ENCODE assay signal across 11 mouse cellular contexts in genomic region chr5:116212706-116213105, GRCm38 (mm10).
DNase-seq lines count a peak whose midpoint lies in the region; ATAC-seq and TF ChIP-seq lines count a peak whose summit lies in the region.
"Had no signal": no experiment of that assay in that cellular context is flagged by ENCODE, and none has a peak within 500 bp of the region (broad histone marks: within the 10 kb centered on the region; RNA-seq: fewer than 3 reads in every experiment).

No protein-coding gene starts in this region.

- no peak overlapping the region for H3K4me3 ChIP-seq in intestine, postnatal 0 days (ENCODE audit: low read depth, low read length)
- H3K4me3 ChIP-seq in intestine, embryonic 16.5 days (ENCODE audit: low read length): no peak overlapping the region
- no peak overlapping the region for H3K4me3 ChIP-seq in midbrain, postnatal 0 days (ENCODE audit: low read depth, low read length)
- no peak overlapping the region for H3K4me3 ChIP-seq in midbrain, embryonic 15.5 days
- no peak overlapping the region for H3K4me3 ChIP-seq in MEL (ENCODE audit: control insufficient read depth in 1 of 2, insufficient read depth in 1 of 2, low read depth in 2 of 2, low read length in 2 of 2)
- H3K4me3 ChIP-seq: hindbrain, embryonic 13.5 days; neural tube, embryonic 13.5 days had no signal

- H3K4me1 ChIP-seq in intestine, postnatal 0 days (replicated peaks; ENCODE audit: control insufficient read depth, insufficient read depth, low read length): no peaks in the 10 kb centered on the region
- no peaks in the 10 kb centered on the region for H3K4me1 ChIP-seq in intestine, embryonic 16.5 days (ENCODE audit: control insufficient read depth, insufficient read depth, low read length)
- H3K4me1 ChIP-seq in midbrain, postnatal 0 days (ENCODE audit: insufficient read depth, low read length): peaks cover 10% of the 10 kb centered on the region; the same call in 1 of the 2 replicates
- peaks cover 22% of the 10 kb centered on the region for H3K4me1 ChIP-seq in midbrain, embryonic 15.5 days
- no peaks in the 10 kb centered on the region for H3K4me1 ChIP-seq in MEL (ENCODE audit: control insufficient read depth in 1 of 2, insufficient read depth in 2 of 2, low read length in 2 of 2)

- no peak for TF ChIP-seq EP300 in MEL (IDR thresholded peaks at IDR 0.05; ENCODE audit: low read depth in 1 of 2, low read length in 2 of 2)

- TF ChIP-seq POLR2A in MEL (IDR thresholded peaks at IDR 0.05; ENCODE audit: control insufficient read depth in 1 of 2, insufficient read depth in 1 of 2, low read depth in 1 of 2, low read length in 2 of 2, poor library complexity in 1 of 2): no peak

- 64% methylated on average over 5 of the region's 5 CpGs for WGBS in intestine, postnatal 0 days
- WGBS in intestine, embryonic 16.5 days: 63% methylated on average over 5 of the region's 5 CpGs
- WGBS in midbrain, postnatal 0 days: 59% methylated on average over 5 of the region's 5 CpGs
- WGBS in midbrain, embryonic 15.5 days: 65% methylated on average over 5 of the region's 5 CpGs

- no peaks in the 10 kb centered on the region for H3K9me3 ChIP-seq in intestine, postnatal 0 days (ENCODE audit: control insufficient read depth)
- no peaks in the 10 kb centered on the region for H3K9me3 ChIP-seq in intestine, embryonic 16.5 days (ENCODE audit: control insufficient read depth, low read length)
- H3K9me3 ChIP-seq in midbrain, postnatal 0 days (ENCODE audit: low read length): no peaks in the 10 kb centered on the region
- no peaks in the 10 kb centered on the region for H3K9me3 ChIP-seq in midbrain, embryonic 15.5 days
- H3K9me3 ChIP-seq in MEL (replicated peaks; ENCODE audit: insufficient read depth, low read length): no peaks in the 10 kb centered on the region
- H3K9me3 ChIP-seq: hindbrain, embryonic 13.5 days; neural tube, embryonic 13.5 days had no signal

- H3K9ac ChIP-seq in intestine, postnatal 0 days (ENCODE audit: low read depth, low read length): no peak overlapping the region
- H3K9ac ChIP-seq in intestine, embryonic 16.5 days (ENCODE audit: low read depth, low read length): no peak overlapping the region
- no peak overlapping the region for H3K9ac ChIP-seq in midbrain, postnatal 0 days (replicated peaks; ENCODE audit: low read length, poor library complexity, severe bottlenecking)
- no peak overlapping the region for H3K9ac ChIP-seq in midbrain, embryonic 15.5 days
- H3K9ac ChIP-seq in MEL (ENCODE audit: control insufficient read depth, low read depth, low read length, poor library complexity, severe bottlenecking): no peak overlapping the region
- H3K9ac ChIP-seq: hindbrain, embryonic 13.5 days; neural tube, embryonic 13.5 days had no signal

- H3K79me2 ChIP-seq in MEL (ENCODE audit: control insufficient read depth, insufficient read depth, low read length, poor library complexity): no peaks in the 10 kb centered on the region

- DNase-seq in midbrain, postnatal 0 days (ENCODE audit: low spot score): no peak
- no peak for DNase-seq in MEL (ENCODE audit: low read depth, low spot score)
- peak; percentile 42 for DNase-seq in induced T-regulatory cell, adult 2 months (ENCODE audit: low read depth)
- no peak for DNase-seq in frontal cortex, postnatal 36 days (ENCODE audit: low spot score in 2 of 2)
- DNase-seq: heart, adult 18-20 months; right cerebral cortex, postnatal 25 days had no signal

- no peak overlapping the region for H3K4me2 ChIP-seq in intestine, postnatal 0 days (replicated peaks; ENCODE audit: low read depth)
- H3K4me2 ChIP-seq in intestine, embryonic 16.5 days (ENCODE audit: low read depth, low read length): no peak overlapping the region
- H3K4me2 ChIP-seq in midbrain, postnatal 0 days (ENCODE audit: low read depth, low read length, poor library complexity, severe bottlenecking): no peak overlapping the region
- no peak overlapping the region for H3K4me2 ChIP-seq in midbrain, embryonic 15.5 days
- H3K4me2 ChIP-seq: hindbrain, embryonic 13.5 days; neural tube, embryonic 13.5 days had no signal

- H3K36me3 ChIP-seq in intestine, postnatal 0 days (ENCODE audit: control insufficient read depth, insufficient read depth): no peaks in the 10 kb centered on the region
- H3K36me3 ChIP-seq in intestine, embryonic 16.5 days (ENCODE audit: control insufficient read depth, insufficient read depth, low read length): no peaks in the 10 kb centered on the region
- H3K36me3 ChIP-seq in midbrain, postnatal 0 days (ENCODE audit: insufficient read depth, low read length): no peaks in the 10 kb centered on the region
- H3K36me3 ChIP-seq in midbrain, embryonic 15.5 days (replicated peaks): no peaks in the 10 kb centered on the region
- H3K36me3 ChIP-seq in MEL (ENCODE audit: control insufficient read depth in 1 of 2, insufficient read depth in 2 of 2, low read length in 2 of 2): no peaks in the 10 kb centered on the region
- H3K36me3 ChIP-seq: hindbrain, embryonic 13.5 days; neural tube, embryonic 13.5 days had no signal

- no peaks in the 10 kb centered on the region for H3K27me3 ChIP-seq in intestine, postnatal 0 days (replicated peaks; ENCODE audit: control insufficient read depth, insufficient read depth, low read length)
- H3K27me3 ChIP-seq in intestine, embryonic 16.5 days (replicated peaks; ENCODE audit: control insufficient read depth, insufficient read depth, low read length): no peaks in the 10 kb centered on the region
- no peaks in the 10 kb centered on the region for H3K27me3 ChIP-seq in midbrain, postnatal 0 days (ENCODE audit: insufficient read depth, low read length)
- H3K27me3 ChIP-seq in midbrain, embryonic 15.5 days (replicated peaks): no peaks in the 10 kb centered on the region
- H3K27me3 ChIP-seq in MEL (ENCODE audit: control insufficient read depth in 1 of 2, insufficient read depth in 2 of 2, low read length in 2 of 2): no peaks in the 10 kb centered on the region
- H3K27me3 ChIP-seq: neural tube, embryonic 13.5 days had no signal

- no peak overlapping the region for H3K27ac ChIP-seq in intestine, postnatal 0 days (ENCODE audit: low read depth, low read length)
- H3K27ac ChIP-seq in intestine, embryonic 16.5 days (ENCODE audit: low read length): no peak overlapping the region
- no peak overlapping the region for H3K27ac ChIP-seq in midbrain, postnatal 0 days (ENCODE audit: low read depth, low read length)
- H3K27ac ChIP-seq in midbrain, embryonic 15.5 days: no peak overlapping the region
- no peak overlapping the region for H3K27ac ChIP-seq in MEL (ENCODE audit: control insufficient read depth, low read depth, low read length)
- H3K27ac ChIP-seq: hindbrain, embryonic 13.5 days; neural tube, embryonic 13.5 days had no signal

- no peak for ATAC-seq in intestine, postnatal 0 days
- no peak for ATAC-seq in intestine, embryonic 16.5 days
- no peak for ATAC-seq in midbrain, postnatal 0 days (ENCODE audit: low FRiP score)
- no peak for ATAC-seq in midbrain, embryonic 15.5 days (replicated peaks)

- TF ChIP-seq RAD21 in MEL (IDR thresholded peaks at IDR 0.05; ENCODE audit: low read depth, low read length): no peak

- peak; percentile 60 for TF ChIP-seq CTCF in intestine, postnatal 0 days (IDR thresholded peaks at IDR 0.05; ENCODE audit: low read depth)
- TF ChIP-seq CTCF in midbrain, postnatal 0 days (IDR thresholded peaks at IDR 0.05): peak; percentile 49
- TF ChIP-seq CTCF in MEL (IDR thresholded peaks at IDR 0.05 in 2 of 3, conservative IDR thresholded peaks at IDR 0.05 in 1 of 3; ENCODE audit: control insufficient read depth in 1 of 3, insufficient read depth in 1 of 3, low read depth in 2 of 3, low read length in 3 of 3, poor library complexity in 1 of 3, severe bottlenecking in 1 of 3): peak; percentile 9 to 18 (median 9); a peak in 2 of 6 replicates

TF ChIP-seq in MEL, 35 proteins besides CTCF, POLR2A, EP300 and RAD21:
- no peak for TF ChIP-seq ZC3H11A (IDR thresholded peaks at IDR 0.05; ENCODE audit: low read depth, low read length)
- TF ChIP-seq ZMIZ1 (IDR thresholded peaks at IDR 0.05; ENCODE audit: low read depth, low read length): no peak
- no peak for TF ChIP-seq POLR2AphosphoS2 (IDR thresholded peaks at IDR 0.05; ENCODE audit: low read length)
- TF ChIP-seq SMC3 (IDR thresholded peaks at IDR 0.05; ENCODE audit: low read depth, low read length): no peak; the same call in 1 of the 2 replicates
- no peak for TF ChIP-seq MYC (IDR thresholded peaks at IDR 0.05; ENCODE audit: low read depth, low read length)
- TF ChIP-seq BHLHE40 (IDR thresholded peaks at IDR 0.05; ENCODE audit: borderline replicate concordance, low read depth, low read length): no peak
- TF ChIP-seq NELFE (IDR thresholded peaks at IDR 0.05; ENCODE audit: low read depth, low read length): no peak
- no peak for TF ChIP-seq MAX (IDR thresholded peaks at IDR 0.05; ENCODE audit: low read length)
- TF ChIP-seq TBP (IDR thresholded peaks at IDR 0.05; ENCODE audit: low read depth, low read length): no peak
- TF ChIP-seq KAT2A (conservative IDR thresholded peaks at IDR 0.05; ENCODE audit: low read depth, low read length): no peak
- no peak for TF ChIP-seq MAFK (IDR thresholded peaks at IDR 0.05; ENCODE audit: borderline replicate concordance, low read depth, low read length)
- TF ChIP-seq RCOR1 (IDR thresholded peaks at IDR 0.05; ENCODE audit: low read depth, low read length): no peak

Comparison
In these comparisons a context has a peak if more than half of its experiments do, and no peak if none do; other contexts are left out.
1. CTCF ChIP-seq: peak in every context shown above with its lines; median percentile 60 in intestine, postnatal 0 days; 49 in midbrain, postnatal 0 days; 9 in MEL.